Mouse (Mus musculus) monocyte, adult 5-6 weeks (primary cell): ENCODE results near the gene Golgb1. TPM values are rescaled to one million over a fixed set of nuclear protein-coding genes. Genes with fewer than 3 reads are reported as not detected.

Source experiments
- ATAC-seq: fragments of 153-309, 156-312 bp; replicated peaks from 2 replicates; pipeline ENCODE4 v1.8.0; 2017; ENCODE audit warnings: mild to moderate bottlenecking; ENCODE audit not compliant: low TSS enrichment, insufficient number of reproducible peaks, severe bottlenecking, poor library complexity, low FRiP score
- total RNA-seq: library from RNA; stranded (forward); fragments of 200-1000, 200-491, 200-594 nt; gene quantifications from 3 replicates; pipeline ENCODE4 v1.2.3, GENCODE M21; 2017

Golgb1 gene
- total RNA-seq, 1 experiment from 2014 or later = 27.2 TPM

- no peak for ATAC-seq
These were observed 37.0 kb downstream of the Golgb1 start for GRCm38 (mm10) chr16:36911909-36912308.

DNA sequence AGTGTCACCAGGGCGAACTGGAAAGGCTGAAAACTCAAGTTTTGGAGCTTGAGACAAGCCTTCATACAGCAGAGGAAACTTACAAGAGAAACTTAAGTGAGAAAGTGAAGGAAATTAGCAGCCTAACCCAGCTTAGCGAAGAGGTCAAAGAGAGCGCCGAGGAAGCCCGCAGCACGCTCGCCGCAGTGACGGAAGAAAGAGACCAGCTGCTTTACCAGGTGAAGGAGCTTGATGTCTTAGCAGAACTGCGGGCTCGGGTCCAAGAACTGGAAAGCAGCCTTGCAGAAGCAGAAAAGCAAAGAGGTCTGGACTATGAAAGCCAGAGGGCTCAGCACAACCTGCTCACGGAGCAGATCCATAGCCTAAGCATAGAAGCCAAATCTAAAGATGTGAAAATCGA lies 37.4 kb downstream of the Golgb1 start:
- ATAC-seq = no peak

DNA sequence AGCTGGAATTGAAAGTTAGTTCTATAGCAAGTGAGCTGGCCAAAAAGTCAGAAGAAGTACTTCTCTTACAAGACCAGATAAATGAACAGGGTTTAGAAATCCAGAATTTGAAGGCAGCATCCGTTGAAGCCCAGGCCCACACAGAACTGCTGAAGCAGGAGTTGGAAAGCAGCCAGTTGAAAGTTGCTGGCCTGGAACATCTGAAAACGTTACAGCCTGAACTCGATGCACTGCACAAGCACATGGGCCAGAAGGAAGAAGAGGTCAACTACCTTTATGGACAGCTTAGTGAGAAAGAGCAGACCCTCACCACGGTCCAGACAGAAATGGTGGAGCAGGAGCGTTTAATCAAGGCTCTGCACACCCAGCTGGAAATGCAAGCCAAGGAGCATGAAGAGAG lies 39.3 kb downstream of the Golgb1 start:
- ATAC-seq = no peak

GRCm38 (mm10) chr16:36918505-36918904 lies 43.6 kb downstream of the Golgb1 start:
- no peak for ATAC-seq

GRCm38 (mm10) chr16:36920410-36920809 lies 45.5 kb downstream of the Golgb1 start:
- ATAC-seq = no peak

DNA sequence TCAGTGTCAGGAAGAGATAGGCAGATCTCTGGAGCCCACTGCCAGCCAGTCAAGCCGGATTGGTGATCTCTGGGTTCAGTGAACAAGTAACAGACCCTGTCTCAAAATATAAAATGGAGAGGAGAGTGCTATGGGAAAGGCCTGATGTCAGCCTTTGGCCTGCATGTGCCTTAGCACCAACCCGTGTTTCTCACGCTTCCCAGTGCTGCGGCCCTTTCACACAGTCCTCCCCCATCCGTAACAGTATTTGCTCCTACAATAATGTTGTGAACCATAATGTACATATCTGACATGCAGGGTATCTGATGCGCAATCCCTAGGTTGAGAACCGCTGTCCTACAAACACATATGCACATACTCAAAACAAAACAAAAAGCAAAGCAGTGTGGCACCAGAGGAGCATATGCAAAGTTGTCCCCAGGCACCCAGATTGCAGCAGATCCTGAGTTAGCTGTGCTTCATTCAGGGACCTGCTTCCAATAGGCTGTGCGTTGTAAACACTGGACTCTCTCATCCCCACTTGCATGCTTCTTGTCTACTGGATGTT lies 46.2 kb downstream of the Golgb1 start:
- ATAC-seq = no peak

DNA sequence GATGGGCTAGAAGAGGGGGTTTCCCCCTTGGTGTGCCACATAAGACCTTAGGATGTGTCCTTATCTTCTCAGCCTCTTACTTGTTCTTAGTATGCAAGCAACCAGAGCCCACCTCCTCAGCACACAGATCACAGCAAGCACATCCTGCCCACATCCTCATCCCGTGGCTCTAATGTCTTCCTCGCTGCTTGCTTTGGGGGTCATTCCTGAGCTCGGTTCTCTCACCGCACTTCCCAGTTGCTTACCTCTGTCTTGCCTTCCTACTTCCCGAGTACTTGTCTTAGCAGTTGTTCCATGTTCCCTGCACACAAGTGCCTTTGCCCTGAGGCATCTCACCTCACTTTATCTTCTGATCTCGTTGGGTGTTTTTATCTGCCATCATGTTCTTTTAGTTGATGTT lies 47.0 kb downstream of the Golgb1 start:
- ATAC-seq = no peak

- ATAC-seq = no peak
These were observed 49.4 kb downstream of the Golgb1 start for GRCm38 (mm10) chr16:36924312-36924711.

DNA sequence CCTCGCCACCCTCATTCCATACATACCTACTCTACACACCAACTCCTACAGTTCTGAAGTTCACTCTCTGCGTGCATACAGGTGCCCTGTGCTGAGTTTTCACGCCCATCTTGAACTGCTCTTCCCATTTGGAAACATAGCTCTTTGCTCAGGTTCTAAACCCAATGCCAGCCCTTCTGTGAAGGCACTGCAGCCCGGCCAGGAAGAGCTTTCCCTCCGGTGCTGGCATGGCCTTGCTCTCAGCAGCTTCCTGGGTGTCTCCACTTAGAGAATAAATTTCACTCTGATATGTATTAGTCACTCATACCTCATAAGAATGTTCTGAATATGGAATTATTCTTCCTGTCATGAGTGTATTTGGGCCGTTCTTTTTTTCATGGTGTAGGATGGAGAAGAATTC lies 50.4 kb downstream of the Golgb1 start:
- ATAC-seq = no peak

DNA sequence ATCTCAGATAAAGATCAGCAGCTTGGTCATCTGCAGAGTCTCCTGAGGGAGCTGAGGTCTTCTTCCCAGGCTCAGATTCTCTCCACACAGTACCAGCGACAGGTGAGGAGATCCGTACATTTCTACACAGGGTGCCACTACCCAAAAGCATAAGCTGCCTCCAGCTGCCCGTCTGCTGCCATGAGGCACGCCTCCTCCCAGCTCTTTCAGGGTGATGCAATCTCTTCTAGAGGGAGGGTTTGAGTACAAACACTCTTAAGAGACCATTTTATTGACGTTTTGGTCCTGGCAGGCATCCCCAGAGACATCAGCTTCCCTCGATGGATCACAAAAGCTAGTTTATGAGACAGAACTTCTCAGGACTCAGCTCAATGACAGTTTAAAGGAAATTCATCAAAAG lies 50.9 kb downstream of the Golgb1 start:
- ATAC-seq = no peak

DNA sequence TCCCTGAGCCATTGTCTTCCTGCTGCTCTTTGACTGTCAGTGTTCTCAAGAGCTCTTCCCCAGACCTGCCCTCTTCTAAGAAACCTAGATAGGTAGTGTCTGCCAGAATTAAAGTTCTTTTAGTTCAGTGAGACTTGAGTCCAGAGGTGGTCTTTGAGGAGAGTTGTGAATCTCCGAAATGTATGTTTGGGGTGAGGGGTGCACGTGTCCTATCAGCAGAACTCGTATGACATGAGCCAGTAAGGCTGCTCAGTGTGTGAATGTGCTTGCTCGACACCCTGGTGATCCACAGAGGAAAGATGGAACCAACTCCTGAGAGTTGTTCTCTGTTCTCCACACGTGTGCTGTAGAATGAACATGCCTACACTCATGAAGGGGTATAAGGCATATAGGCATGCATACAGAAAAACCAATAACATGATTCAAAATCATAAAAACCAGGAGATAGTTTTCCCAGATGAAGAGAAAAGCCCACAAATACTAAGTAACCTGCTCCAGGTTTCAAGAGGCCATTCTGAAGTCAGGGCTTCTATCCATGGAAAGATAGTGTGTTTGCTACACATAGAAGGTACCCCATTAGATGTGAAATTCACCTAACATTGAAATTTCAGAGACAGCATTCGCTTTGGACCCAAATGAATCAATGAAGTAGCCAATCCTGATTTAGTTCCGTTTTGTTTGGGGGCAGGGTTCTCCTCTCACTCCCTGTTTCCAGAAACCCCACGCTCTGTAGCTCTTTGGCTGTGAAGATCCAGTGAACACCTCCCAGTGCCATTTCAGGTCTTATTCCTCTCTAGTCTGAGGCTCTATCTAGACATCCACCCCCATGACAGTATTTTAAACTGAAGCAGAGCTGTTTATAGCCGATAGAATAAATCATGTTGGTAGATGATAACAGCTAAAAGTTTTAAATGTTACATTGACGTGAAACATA lies 51.8 kb downstream of the Golgb1 start:
- no peak for ATAC-seq

- no peak for ATAC-seq
These were observed 52.7 kb downstream of the Golgb1 start for GRCm38 (mm10) chr16:36927495-36928105.

DNA sequence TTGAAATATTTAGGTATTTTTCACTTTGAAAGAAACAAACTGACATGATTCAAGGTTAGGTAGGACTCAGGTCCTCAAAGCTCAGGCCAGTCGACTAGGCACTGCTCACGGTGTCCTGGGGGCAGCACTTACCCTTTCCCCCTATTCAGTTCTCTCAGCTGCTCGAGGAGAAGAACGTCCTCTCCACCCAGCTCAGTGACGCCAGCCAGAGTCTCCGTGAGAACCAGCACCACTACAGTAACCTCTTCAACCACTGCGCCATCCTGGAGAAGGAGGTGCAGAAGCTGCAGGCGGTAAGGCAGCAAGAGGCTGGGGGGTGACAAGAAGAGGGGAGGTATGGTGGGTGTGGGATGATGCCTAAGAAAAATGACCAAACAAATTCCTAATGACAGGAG lies 53.2 kb downstream of the Golgb1 start:
- no peak for ATAC-seq

GRCm38 (mm10) chr16:36929216-36929615 lies 54.3 kb downstream of the Golgb1 start:
- ATAC-seq = no peak

DNA sequence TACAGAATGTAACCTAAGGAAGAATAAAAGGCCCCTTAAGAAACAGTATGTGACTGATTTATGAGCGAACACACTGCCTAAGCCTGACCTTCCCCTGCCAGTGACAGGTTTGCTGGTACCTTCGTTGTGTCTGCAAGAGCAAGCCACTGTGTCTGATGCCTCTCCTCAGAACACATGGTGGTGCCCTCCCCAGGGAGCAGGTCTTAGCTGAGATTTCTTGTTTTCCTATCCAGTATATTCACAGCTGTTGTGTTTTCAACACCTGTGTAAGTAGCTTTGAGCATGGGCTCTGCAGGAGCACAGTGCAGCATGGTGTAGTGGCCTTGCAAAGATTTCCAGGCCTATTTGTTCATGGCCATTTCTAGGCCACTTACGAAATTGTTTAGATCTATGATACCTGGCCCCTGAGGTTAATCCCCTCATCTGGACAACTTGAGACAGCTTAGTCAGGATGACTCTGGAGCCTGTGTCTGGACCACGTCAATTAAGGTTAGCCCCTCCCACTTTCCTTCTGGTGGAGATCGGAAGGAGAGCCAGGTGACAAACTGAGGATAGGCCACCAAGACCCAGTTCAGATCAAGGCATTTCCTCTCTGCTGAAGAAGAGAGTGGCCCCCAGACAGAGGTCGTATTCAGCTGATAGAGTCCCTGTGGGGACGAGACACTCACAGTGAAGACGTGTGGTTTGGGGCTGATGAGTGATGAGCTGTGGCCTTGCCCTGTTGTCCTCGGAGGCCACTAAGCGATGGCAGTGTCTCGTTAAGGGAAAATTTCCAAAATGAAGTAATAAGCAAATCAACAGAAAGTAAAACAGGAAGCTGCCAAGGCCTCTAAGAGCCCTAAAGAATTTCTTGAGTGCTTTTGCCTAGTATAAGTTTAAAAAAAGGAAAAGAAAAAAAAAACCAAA lies 55.5 kb downstream of the Golgb1 start:
- ATAC-seq = peak; percentile 25; the same call in 1 of the 2 replicates

GRCm38 (mm10) chr16:36931381-36931780 lies 56.4 kb downstream of the Golgb1 start:
- ATAC-seq = no peak

GRCm38 (mm10) chr16:36931976-36932375 lies 57.0 kb downstream of the Golgb1 start:
- no peak for ATAC-seq

GRCm38 (mm10) chr16:36932546-36932945 lies 57.6 kb downstream of the Golgb1 start:
- ATAC-seq = no peak
